Mouse (Mus musculus): ENCODE data around the gene Hspbp1. TPM values are rescaled to one million over a fixed set of nuclear protein-coding genes. Genes with fewer than 3 reads are reported as not detected.
A peak's percentile ranks its signal among the peaks of the same experiment; 100 is the strongest.

Gene Hspbp1
- polyA plus RNA-seq, 1 experiment from 2014 or later = 110 TPM

DNA sequence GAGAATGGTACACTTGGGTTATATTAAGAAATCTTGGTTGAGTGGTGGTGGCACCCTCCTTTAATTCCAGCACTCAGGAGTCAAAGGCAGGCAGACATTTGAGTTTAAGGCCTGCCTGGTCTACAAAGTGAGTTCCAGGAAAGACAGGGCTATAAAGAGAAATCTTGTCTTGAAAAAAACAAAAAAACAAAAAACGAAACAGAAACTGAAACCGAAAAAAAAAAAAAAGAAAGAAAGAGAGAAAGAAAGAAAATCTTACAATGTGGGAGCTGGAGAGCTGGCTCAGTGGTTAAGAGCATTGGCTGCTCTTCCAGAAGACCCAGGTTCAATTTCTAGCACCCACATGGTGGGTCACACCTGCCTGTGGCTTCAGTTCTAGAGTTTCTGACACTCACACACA is 21.1 kb downstream of the Hspbp1 start:
- peaks cover 45% of the 10 kb centered on the region for H3K36me3 ChIP-seq
- H3K9me3 ChIP-seq (replicated peaks) = 0 out of 2 replicates have a peak, but pooled peaks cover 4% of the 10 kb centered on the region
- no peak overlapping the region for H3K27ac ChIP-seq
- ATAC-seq (ENCODE audit: low FRiP score) = no peak
- H3K27me3 ChIP-seq = no peaks in the 10 kb centered on the region
- peaks cover 9% of the 10 kb centered on the region for H3K4me1 ChIP-seq
- no peak overlapping the region for H3K4me3 ChIP-seq
- no peak overlapping the region for H3K9ac ChIP-seq
- WGBS = 95% methylated on average over 2 of the region's 2 CpGs
- H3K4me2 ChIP-seq (replicated peaks) = no peak overlapping the region

DNA sequence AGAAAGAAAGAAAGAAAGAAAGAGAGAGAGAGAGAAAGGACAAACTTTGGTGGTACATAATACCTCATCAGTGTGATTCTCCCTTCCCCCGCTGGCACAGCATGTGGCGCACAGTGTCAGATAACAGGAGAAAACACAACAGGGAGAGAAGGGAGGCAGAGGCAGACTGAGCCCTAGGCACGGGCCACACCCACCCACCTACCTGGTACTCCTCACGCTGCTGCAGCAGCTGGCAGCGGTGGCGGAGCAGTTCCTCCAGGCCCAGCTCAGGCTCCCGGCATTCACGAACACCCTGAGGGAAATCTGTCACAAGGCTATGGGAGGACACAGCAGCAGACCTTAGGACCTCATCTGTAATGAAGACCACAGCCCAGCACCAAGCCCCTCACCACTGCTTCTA is 21.7 kb downstream of the Hspbp1 start:
- Histone ChIP-seq H3K4me1 (peaks cover 9% of the 10 kb centered on the region), H3K4me2 (replicated peaks) (no peak overlapping the region), H3K27me3 (no peaks in the 10 kb centered on the region), H3K36me3 (peaks cover 39% of the 10 kb centered on the region), H3K9ac (no peak overlapping the region), H3K9me3 (replicated peaks) (no peaks in the 10 kb centered on the region), H3K27ac (no peak overlapping the region), H3K4me3 (no peak overlapping the region)
- ATAC-seq (ENCODE audit: low FRiP score) = no peak
- WGBS = 67% methylated on average over 8 of the region's 8 CpGs

DNA sequence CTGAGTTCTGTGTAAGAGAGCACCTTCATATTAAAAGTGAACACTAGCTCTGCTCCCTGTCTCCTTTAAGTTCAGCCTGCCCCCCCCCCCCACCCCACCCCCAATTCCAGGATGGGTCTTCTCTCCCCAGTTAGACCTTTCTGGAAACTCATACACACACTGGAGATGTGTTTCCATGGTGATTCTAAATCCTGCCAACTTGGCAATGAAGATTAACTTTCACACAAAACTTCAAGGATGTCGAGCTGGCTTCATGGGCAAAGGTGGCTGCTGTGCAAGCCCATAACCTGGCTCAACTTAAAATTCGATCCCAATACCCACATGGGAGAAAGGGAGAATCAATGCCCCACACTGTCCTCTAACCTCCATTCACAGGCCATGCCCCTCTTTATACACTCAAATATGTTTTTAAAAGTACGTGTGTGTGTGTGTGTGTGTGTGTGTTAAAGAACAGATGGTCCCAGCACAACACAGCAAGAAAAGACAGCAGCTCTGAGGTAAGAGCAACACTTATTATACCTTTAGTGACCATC is 24.9 kb downstream of the Hspbp1 start:
- peak overlapping the region; percentile 81 for H3K9ac ChIP-seq
- H3K27ac ChIP-seq = peak overlapping the region; percentile 97
- no peak for ATAC-seq (ENCODE audit: low FRiP score)

DNA sequence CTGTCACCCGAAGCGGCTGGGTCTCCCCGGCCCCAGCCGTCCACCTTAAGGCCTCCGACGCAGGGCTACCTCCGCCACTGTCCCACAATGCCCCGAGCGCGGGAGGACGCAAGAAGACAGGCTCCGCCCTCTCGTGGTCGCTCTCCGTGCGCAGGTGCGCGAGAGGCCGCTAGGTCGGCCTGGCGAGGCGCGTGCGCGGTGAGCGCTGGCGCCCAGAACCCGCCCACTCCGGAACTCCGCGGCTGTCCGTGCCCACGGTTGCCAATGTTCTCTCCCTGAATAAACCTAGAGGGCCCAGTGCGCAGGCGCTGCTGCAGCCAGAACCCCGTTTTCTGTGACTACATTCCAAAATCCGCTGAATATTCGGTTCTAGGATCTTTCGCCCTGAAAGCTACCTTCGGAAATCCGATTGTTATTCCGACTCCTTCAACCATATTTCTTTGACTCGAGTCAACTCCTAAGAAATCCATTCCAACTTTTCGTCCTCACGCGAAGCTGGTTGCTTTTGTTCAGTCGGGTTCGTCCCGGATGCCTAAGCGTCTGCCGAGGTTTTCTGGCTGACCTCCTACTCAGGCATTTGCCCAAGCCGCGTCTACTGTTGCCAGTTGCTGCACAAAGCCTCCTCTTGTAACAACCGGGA is 25.8 kb downstream of the Hspbp1 start, which contains the start of gene Ppp6r1:
Ppp6r1 (minus strand) TSS at position 108 of the 640 bp plus-strand sequence.
- H3K4me3 ChIP-seq = peak within 1 kb of the TSS; percentile 88
- H3K4me1 ChIP-seq = peaks cover 41% of the 10 kb centered on the region
- no peaks in the 10 kb centered on the region for H3K27me3 ChIP-seq
- peaks cover 12% of the 10 kb centered on the region for H3K36me3 ChIP-seq
- peak within 1 kb of the TSS; percentile 87 for H3K4me2 ChIP-seq (replicated peaks)
- H3K9me3 ChIP-seq (replicated peaks) = no peaks in the 10 kb centered on the region
- WGBS = under 1% methylated on average over 54 of the region's 54 CpGs
- peak within 1 kb of the TSS; percentile 95 for H3K9ac ChIP-seq
- peak; percentile 98 for ATAC-seq (ENCODE audit: low FRiP score)
- H3K27ac ChIP-seq = peak within 1 kb of the TSS; percentile 97

More for the DNA sequence above, 24.9 kb downstream of the Hspbp1 start:
- Histone ChIP-seq H3K9me3 (replicated peaks) (no peaks in the 10 kb centered on the region), H3K27me3 (no peaks in the 10 kb centered on the region), H3K4me1 (peaks cover 39% of the 10 kb centered on the region), H3K4me3 (peak overlapping the region; percentile 88), H3K4me2 (replicated peaks) (peak overlapping the region; percentile 87), H3K36me3 (peaks cover 20% of the 10 kb centered on the region)
- 71% methylated on average over 3 of the region's 3 CpGs for WGBS

DNA sequence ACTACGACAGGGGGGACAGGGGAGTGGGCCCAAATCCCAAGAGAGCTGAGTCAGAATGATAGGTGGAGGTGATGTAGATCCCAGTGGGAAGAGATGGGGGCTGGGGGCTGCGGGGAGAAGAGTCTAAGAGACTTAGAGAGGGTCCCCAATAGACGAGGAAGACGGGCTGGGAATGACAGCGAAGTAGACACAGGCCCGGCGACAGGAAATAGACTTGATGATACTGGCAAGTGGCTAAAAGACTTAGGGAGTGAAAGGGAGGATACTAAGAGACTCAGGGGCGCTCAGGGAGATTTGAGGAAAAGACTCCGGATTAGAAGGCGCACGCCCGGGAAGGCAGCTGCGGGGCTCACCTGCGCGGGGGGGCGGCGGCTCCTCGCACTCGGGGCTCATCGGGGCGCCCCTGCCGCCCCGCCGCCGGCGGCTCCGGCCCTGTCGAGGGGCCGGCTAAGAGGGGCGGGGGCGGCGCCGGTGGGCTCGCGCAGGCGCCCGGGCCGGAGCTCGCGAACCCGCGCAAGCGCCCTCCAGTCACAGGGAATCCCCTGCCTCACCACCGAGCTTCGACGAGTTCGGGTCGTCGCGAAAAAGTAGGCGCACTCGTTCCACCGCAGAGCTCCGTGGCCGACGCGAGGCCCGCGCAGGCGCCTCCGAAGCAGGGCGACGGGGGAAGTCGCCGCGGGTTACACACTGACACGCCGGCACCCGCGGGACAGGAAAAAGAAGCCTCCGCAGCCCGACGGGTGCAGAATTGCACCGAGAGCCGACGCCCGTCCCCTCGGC is 26.6 kb downstream of the Hspbp1 start:
- H3K9ac ChIP-seq = peak overlapping the region; percentile 95
- H3K4me2 ChIP-seq (replicated peaks) = peak overlapping the region; percentile 87
- H3K4me3 ChIP-seq = peak overlapping the region; percentile 88
- peaks cover 41% of the 10 kb centered on the region for H3K4me1 ChIP-seq
- ATAC-seq (ENCODE audit: low FRiP score) = peak; percentile 80
- H3K9me3 ChIP-seq (replicated peaks) = no peaks in the 10 kb centered on the region
- WGBS = under 1% methylated on average over 68 of the region's 78 CpGs
- H3K36me3 ChIP-seq = peaks cover 9% of the 10 kb centered on the region
- no peaks in the 10 kb centered on the region for H3K27me3 ChIP-seq
- peak overlapping the region; percentile 97 for H3K27ac ChIP-seq

DNA sequence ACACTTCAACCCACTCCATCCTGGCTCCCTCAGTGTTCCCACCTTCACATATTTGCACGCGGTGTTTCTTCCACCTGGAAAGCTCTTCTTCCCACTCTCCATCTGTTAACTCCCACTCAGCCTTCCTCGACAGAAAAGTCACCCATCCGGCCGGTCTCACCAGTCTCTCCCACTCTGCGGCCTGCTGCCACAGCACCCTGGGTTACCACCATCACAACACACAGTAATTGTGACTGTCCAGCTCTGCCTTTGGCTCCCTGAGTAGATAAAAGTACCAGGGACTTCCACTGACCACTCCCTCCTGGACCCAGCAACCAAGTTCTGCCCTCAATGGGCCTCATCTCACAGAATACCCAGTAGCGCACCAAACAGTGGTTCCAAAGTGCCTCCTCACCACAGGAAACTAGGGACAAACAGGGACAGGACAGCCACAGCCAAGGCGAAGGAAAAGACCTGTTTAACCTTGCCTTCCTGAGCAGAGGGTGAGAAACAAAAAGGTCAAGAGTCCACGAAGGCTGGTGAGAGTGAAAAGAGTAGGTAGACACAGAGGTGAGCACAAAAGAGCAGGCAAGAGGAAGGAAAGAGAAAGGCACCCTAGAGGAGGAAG is 27.2 kb downstream of the Hspbp1 start:
- peak overlapping the region; percentile 88 for H3K4me3 ChIP-seq
- 53% methylated on average over 9 of the region's 9 CpGs for WGBS
- peaks cover 42% of the 10 kb centered on the region for H3K4me1 ChIP-seq
- peak overlapping the region; percentile 87 for H3K4me2 ChIP-seq (replicated peaks)
- H3K9ac ChIP-seq = peak overlapping the region; percentile 95
- H3K27me3 ChIP-seq = no peaks in the 10 kb centered on the region
- no peak for ATAC-seq (ENCODE audit: low FRiP score)
- H3K36me3 ChIP-seq = peaks cover 10% of the 10 kb centered on the region
- 0 out of 2 replicates have a peak overlapping the region, but pooled peaks have one; percentile 97 for H3K27ac ChIP-seq
- H3K9me3 ChIP-seq (replicated peaks) = no peaks in the 10 kb centered on the region

DNA sequence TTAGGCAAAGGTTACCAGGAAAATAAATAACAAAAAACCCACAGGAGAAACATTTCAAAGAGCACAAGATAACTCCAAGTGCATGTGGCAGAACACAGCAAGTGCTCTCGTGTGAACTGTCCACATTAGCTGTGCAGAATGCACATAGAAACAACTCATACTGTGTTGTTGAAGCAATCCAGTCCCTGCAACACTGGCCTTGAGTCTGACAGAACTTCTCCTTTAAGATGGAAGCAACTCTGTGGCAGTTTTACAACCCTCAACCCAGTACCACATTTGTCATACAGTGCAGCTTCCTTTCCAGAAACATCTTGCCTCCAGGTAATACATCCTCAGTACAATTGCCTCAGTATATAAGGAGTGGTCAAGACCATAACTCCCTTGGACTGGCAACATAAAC is 28.1 kb downstream of the Hspbp1 start:
- H3K27ac ChIP-seq = no peak overlapping the region
- no peaks in the 10 kb centered on the region for H3K9me3 ChIP-seq (replicated peaks)
- no peak overlapping the region for H3K4me3 ChIP-seq
- no peaks in the 10 kb centered on the region for H3K27me3 ChIP-seq
- peak overlapping the region; percentile 95; the same call in 1 of the 2 replicates for H3K9ac ChIP-seq
- peaks cover 44% of the 10 kb centered on the region for H3K4me1 ChIP-seq
- peaks cover 8% of the 10 kb centered on the region for H3K36me3 ChIP-seq
- no peak for ATAC-seq (ENCODE audit: low FRiP score)
- H3K4me2 ChIP-seq (replicated peaks) = peak overlapping the region; percentile 87
- 61% methylated on average over 1 of the region's 1 CpGs for WGBS

DNA sequence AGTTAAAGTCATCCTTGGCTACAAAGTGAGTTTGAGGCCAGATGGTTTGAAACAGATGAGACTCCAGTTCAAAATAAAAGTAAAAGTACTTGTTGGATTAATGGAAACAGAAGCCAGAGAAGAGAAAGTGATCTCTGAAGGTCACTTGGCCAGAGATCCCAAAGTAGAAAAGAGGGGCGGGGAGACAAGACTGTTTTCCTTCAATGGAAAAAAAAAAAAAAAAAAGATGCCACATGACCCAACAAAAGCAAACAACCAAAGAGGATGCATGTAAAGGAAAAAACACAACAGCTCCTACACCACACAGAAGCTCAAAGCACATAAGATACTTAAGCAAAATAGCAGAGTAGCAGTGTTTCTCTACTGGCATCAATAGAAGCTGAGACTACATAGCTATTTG is 29.0 kb downstream of the Hspbp1 start:
- H3K9me3 ChIP-seq (replicated peaks) = no peaks in the 10 kb centered on the region
- no peak overlapping the region for H3K4me3 ChIP-seq
- H3K4me1 ChIP-seq = peaks cover 44% of the 10 kb centered on the region
- no peak overlapping the region; the same call in 1 of the 2 replicates for H3K4me2 ChIP-seq (replicated peaks)
- H3K9ac ChIP-seq = no peak overlapping the region
- no peaks in the 10 kb centered on the region for H3K27me3 ChIP-seq
- H3K36me3 ChIP-seq = peaks cover 8% of the 10 kb centered on the region
- H3K27ac ChIP-seq = no peak overlapping the region
- 73% methylated on average over 1 of the region's 1 CpGs for WGBS
- ATAC-seq (ENCODE audit: low FRiP score) = no peak

DNA sequence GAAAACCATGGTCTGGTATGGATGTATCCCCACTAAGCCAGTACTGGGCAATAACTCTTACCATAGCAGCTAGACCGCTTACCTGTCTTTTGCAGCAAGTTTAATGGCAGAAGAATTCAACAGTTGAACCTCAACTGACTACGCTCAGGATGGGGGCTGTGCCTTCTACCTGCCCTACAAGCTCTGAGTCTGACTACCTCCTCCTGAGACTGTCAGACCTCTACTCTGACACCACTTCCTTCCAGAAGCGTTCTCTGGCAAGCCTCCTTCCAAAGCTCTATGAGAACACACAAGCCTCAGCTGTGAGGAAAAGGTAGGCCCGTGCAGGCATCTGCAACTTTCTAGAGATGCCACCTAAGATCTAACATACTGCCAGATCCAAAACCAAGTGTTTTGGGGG is 29.5 kb downstream of the Hspbp1 start:
- WGBS = 89% methylated on average over 4 of the region's 4 CpGs
- no peak for ATAC-seq (ENCODE audit: low FRiP score)
- Histone ChIP-seq H3K27me3 (no peaks in the 10 kb centered on the region), H3K9ac (no peak overlapping the region), H3K4me2 (replicated peaks) (no peak overlapping the region), H3K4me3 (no peak overlapping the region), H3K9me3 (replicated peaks) (no peaks in the 10 kb centered on the region), H3K4me1 (peaks cover 42% of the 10 kb centered on the region), H3K27ac (no peak overlapping the region), H3K36me3 (peaks cover 8% of the 10 kb centered on the region)

DNA sequence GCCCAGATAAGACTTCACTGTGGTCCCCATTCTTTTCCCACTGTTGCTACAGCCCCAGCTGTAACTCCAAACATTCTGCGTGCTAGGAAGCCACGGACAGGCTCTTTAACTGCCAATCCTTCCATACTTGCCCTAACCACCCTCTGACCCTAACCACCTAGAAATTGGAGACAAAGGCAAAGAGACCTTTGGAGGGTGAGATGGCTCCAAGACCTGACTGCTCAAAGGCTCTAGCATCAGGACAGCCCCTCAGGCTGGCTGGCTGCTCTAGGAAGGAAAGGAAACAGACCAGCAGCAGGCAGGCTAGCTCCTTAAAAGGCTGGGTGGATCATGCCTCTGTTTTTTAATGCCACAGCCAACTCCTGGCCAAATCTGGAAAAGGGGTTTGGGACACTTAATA is 30.6 kb downstream of the Hspbp1 start:
- Histone ChIP-seq H3K27me3 (no peaks in the 10 kb centered on the region), H3K36me3 (peaks cover 8% of the 10 kb centered on the region), H3K9me3 (replicated peaks) (no peaks in the 10 kb centered on the region), H3K4me1 (peaks cover 35% of the 10 kb centered on the region), H3K27ac (no peak overlapping the region), H3K4me2 (replicated peaks) (no peak overlapping the region), H3K9ac (no peak overlapping the region), H3K4me3 (no peak overlapping the region)
- WGBS = 97% methylated on average over 2 of the region's 2 CpGs
- no peak for ATAC-seq (ENCODE audit: low FRiP score)

DNA sequence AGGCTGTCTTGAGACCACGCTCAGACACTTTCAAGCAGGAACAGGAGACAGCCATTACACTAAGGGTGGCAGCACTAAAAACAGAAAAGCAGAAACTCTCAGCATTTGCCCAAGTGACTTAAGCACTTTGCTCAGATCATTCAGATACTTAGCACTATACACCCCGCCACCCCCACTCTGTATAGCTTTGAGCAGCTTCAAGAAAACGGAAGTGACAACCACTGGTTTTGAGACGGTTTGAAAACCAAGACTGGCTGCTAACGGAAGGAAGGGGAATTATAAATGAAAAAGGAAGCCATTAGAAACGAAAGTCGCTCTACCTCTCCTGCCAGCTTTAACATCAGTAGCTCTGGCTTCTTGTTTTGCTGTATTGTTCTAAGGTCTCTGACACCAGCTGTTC is 31.1 kb downstream of the Hspbp1 start:
- Histone ChIP-seq H3K4me2 (replicated peaks) (no peak overlapping the region), H3K27me3 (no peaks in the 10 kb centered on the region), H3K4me1 (peaks cover 35% of the 10 kb centered on the region), H3K36me3 (peaks cover 8% of the 10 kb centered on the region), H3K27ac (no peak overlapping the region), H3K9me3 (replicated peaks) (no peaks in the 10 kb centered on the region), H3K9ac (no peak overlapping the region), H3K4me3 (no peak overlapping the region)
- no peak for ATAC-seq (ENCODE audit: low FRiP score)
- WGBS = 87% methylated on average over 7 of the region's 7 CpGs

DNA sequence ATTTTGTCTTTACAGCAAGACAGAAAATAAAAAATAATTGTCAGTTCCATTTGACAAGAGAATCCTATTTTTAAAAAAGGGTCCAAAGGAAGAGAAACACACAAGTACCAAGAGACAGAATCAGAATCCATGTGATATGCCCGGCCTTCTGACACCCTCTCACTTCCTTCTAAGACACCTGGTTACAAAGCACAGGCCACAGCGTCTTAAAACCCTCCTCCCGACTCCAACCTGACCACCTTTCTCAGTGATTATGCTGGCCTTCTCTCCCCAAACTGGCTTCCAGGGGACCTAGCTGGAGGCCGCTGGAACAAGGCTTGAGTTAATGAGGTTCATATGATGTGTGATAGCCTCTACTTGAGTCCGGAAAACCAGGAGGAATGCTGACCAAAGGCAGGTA is 31.5 kb downstream of the Hspbp1 start:
- Histone ChIP-seq H3K27ac (no peak overlapping the region), H3K9me3 (replicated peaks) (no peaks in the 10 kb centered on the region), H3K9ac (no peak overlapping the region), H3K4me2 (replicated peaks) (no peak overlapping the region), H3K4me1 (peaks cover 35% of the 10 kb centered on the region), H3K36me3 (peaks cover 8% of the 10 kb centered on the region), H3K4me3 (no peak overlapping the region), H3K27me3 (no peaks in the 10 kb centered on the region)
- ATAC-seq (ENCODE audit: low FRiP score) = no peak
- whole genome bisulfite sequencing = 81% methylated on average over 5 of the region's 5 CpGs

All from hindbrain, embryonic 12.5 days (tissue).